Mouse (Mus musculus) frontal cortex, postnatal 14 days (tissue): ENCODE data around the gene Bmp2k.

Experiments used
- DNase-seq, 2 experiments: peaks; one replicate each; pipeline ENCODE4 v3.0.0; 2022; ENCODE audit warnings: low spot score in 2 of 2

The Bmp2k gene

GRCm38 (mm10) chr5:96997310-96997801 is at the start of gene Bmp2k:
Gene Bmp2k (plus strand): TSS chr5:96997689.
- DNase-seq = peak; percentile 82 to 85

- no peak for DNase-seq
These were observed 48.5 kb upstream of the Bmp2k start for GRCm38 (mm10) chr5:96948856-96949527.

GRCm38 (mm10) chr5:96949839-96950666 is 47.4 kb upstream of the Bmp2k start:
- no peak for DNase-seq

GRCm38 (mm10) chr5:96950667-96951492 is 46.6 kb upstream of the Bmp2k start:
- DNase-seq = no peak

- DNase-seq = no peak
These were observed 45.9 kb upstream of the Bmp2k start for GRCm38 (mm10) chr5:96951493-96952105.

DNA sequence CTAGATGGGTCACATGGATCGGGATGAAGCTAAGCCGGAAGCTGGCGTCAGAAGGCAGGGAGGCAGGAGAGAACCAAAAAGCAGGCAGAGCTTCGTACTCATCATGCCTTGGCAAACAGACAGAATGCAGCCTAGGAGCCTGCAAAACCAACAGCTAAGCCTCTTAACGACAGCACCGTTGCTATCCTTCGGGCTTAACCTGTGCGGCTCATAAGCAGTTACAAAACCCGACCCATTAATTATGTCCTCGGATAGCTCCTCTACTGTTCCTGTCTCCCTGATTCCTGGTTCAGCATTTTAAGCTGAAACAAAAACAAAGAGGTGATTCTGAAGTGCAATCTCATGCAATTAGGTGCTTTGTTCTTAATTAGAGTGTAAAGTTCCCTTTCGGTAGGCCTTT is 43.4 kb upstream of the Bmp2k start:
- no peak for DNase-seq

GRCm38 (mm10) chr5:96954466-96955027 is 42.9 kb upstream of the Bmp2k start:
- DNase-seq = no peak

DNA sequence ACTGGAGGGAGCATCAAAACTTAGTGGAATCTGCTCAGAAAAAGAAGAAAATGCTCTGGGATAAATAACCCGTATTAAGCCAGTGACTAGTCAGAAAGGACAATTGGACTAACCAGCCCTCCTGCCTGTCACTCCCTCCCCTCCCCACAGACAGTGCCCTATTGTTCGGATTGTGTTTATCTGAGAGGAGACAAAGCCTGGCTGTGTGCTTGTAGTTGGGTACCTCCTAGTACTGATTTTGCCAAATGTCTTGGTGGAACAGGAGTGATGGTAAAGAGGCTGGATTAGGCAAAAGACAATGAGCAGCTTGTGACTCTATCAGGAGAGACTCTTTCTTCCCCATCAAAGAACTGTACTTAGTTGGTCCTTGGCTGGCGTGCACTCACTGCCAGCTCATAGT is 40.6 kb upstream of the Bmp2k start:
- DNase-seq = no peak

- DNase-seq = no peak
These were observed 36.4 kb upstream of the Bmp2k start for GRCm38 (mm10) chr5:96961122-96961521.

- no peak for DNase-seq
These were observed 35.6 kb upstream of the Bmp2k start for GRCm38 (mm10) chr5:96961852-96962251.

- peak in 1 of 2 experiments; percentile 37 for DNase-seq
These were observed 35.1 kb upstream of the Bmp2k start for GRCm38 (mm10) chr5:96962252-96962933.

DNA sequence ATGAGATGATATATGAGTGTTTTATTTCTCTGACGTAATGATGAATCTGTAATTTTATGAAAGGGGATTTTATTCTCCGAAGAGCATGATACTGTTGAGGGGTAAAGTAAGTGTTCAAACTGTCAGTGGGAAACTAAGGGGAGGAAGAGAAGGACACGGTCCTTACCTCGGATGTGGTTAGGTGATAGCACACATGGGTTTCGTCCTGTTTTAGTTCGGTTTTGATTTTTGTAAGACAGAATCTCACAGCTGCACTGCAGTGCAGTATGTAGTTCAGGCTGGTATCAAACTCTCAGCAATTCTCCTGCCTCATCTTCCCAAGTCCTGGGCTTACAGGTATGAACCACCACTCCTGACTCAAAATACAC is 34.6 kb upstream of the Bmp2k start:
- DNase-seq = no peak

- no peak for DNase-seq
These were observed 33.1 kb upstream of the Bmp2k start for GRCm38 (mm10) chr5:96964062-96965028.

GRCm38 (mm10) chr5:96965029-96965403 is 32.5 kb upstream of the Bmp2k start:
- no peak for DNase-seq

DNA sequence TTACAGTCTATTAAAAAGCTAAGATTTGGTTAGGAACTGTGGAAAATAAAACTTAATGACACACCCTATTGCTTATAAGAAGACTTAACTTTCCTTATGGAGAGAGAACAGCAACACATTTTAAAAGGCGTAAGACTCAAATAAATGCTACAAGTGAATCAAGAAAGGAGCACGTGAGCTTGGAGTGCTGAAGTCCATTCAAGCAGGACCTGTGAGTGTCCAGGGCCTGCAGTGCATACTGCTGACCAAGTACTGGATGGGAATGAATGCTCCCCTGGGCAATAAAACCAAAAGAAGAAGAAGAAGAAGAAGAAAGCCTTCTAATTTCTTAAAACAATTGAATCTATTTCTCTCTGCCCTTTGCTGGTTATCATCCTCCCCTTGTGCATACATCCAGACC is 32.0 kb upstream of the Bmp2k start:
- DNase-seq = no peak

GRCm38 (mm10) chr5:96968628-96969027 is 28.9 kb upstream of the Bmp2k start:
- no peak for DNase-seq

DNA sequence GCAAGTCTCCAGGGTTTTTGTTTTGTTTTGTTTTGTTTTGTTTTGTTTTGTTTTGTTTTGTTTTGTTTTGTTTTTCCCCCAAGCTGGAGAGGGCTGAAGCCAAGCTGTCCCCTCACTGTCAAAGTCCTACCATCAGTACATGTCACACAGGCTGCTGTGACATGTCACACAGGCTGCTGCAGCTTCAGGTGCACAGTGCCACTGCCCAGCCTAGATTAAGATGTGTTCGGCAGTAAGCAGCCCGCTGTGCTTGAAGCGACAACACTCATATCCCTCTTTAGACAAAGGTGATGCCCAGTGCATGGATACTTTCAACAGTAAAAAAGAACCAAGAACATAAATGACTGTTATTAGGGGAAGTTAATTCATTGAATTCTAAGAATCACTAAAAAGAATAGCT is 28.5 kb upstream of the Bmp2k start:
- DNase-seq = no peak

GRCm38 (mm10) chr5:96969705-96970471 is 27.6 kb upstream of the Bmp2k start:
- DNase-seq = no peak

GRCm38 (mm10) chr5:96970472-96970848 is 27.0 kb upstream of the Bmp2k start:
- no peak for DNase-seq
